Mouse (Mus musculus) right cerebral cortex, postnatal 14 days (tissue): ENCODE data around the gene Cep55.

Source experiments
- DNase-seq: peaks from one replicate; pipeline ENCODE4 v3.0.0; 2022

The Cep55 gene

GRCm38 (mm10) chr19:38109506-38110242 is 54.9 kb downstream of the Cep55 start:
- no peak for DNase-seq

- DNase-seq, result no peak
Observed at GRCm38 (mm10) chr19:38111056-38111455, 56.2 kb downstream of the Cep55 start.

- DNase-seq, result no peak
Observed at GRCm38 (mm10) chr19:38112575-38112974, 57.8 kb downstream of the Cep55 start.

- DNase-seq, result no peak
Observed at GRCm38 (mm10) chr19:38114834-38115491, 60.2 kb downstream of the Cep55 start.

- DNase-seq, result no peak
Observed at GRCm38 (mm10) chr19:38120123-38120760, 65.4 kb downstream of the Cep55 start.

- no peak for DNase-seq
Observed at GRCm38 (mm10) chr19:38123921-38124320, 69.1 kb downstream of the Cep55 start.
